Mouse (Mus musculus) liver, embryonic 11.5 days (tissue): ENCODE measurements around the gene Rad23b. TPM values are rescaled to one million over a fixed set of nuclear protein-coding genes. Genes with fewer than 3 reads are reported as not detected.
"Not testable (repeated sequence)": the region's sequence is repeated elsewhere in the genome, so short reads cannot be mapped to it uniquely, and the experiment has no call there.

Experiments used
- ATAC-seq: fragments of 200-750 bp; cut with Nextera tagmentation; replicated peaks from 2 replicates; pipeline ENCODE4 v1.8.0; 2017; ENCODE audit warnings: moderate number of reproducible peaks, mild to moderate bottlenecking, moderate TSS enrichment, moderate library complexity; ENCODE audit not compliant: low FRiP score
- DNase-seq: peaks from one replicate; pipeline ENCODE4 v3.0.0-alpha.2; 2017; ENCODE audit warnings: low spot score
- H3K27ac ChIP-seq: fragments of 300-500 bp; sonication (generic); 2 replicates; pipeline ENCODE4 v1.5.1; 2014; ENCODE audit warnings: mild to moderate bottlenecking, low read depth, low read length, control low read depth
- H3K27me3 ChIP-seq: fragments of 300-500 bp; sonication (generic); replicated peaks from 2 replicates; pipeline ENCODE4 v1.6.1; 2014; ENCODE audit warnings: low read length, mixed read lengths; ENCODE audit not compliant: control insufficient read depth, insufficient read depth
- H3K36me3 ChIP-seq: fragments of 300-500 bp; sonication (generic); 2 replicates; pipeline ENCODE4 v1.6.1; 2014; ENCODE audit warnings: mild to moderate bottlenecking, low read length, moderate library complexity, mixed read lengths; ENCODE audit not compliant: control insufficient read depth, insufficient read depth
- H3K4me1 ChIP-seq: fragments of 300-500 bp; sonication (generic); replicated peaks from 2 replicates; pipeline ENCODE4 v1.6.1; 2014; ENCODE audit warnings: low read length, mixed read lengths; ENCODE audit not compliant: control insufficient read depth, insufficient read depth
- H3K4me2 ChIP-seq: fragments of 300-500 bp; sonication (generic); 2 replicates; pipeline ENCODE4 v1.6.1; 2014; ENCODE audit warnings: mild to moderate bottlenecking, control low read depth, moderate library complexity
- H3K4me3 ChIP-seq: fragments of 300-500 bp; sonication (generic); 2 replicates; pipeline ENCODE4 v1.5.1; 2014; ENCODE audit warnings: low read depth, low read length, control low read depth
- H3K9ac ChIP-seq: fragments of 300-500 bp; sonication (generic); 2 replicates; pipeline ENCODE4 v1.6.1; 2014; ENCODE audit warnings: low read depth, low read length, control low read depth
- H3K9me3 ChIP-seq: fragments of 300-500 bp; sonication (generic); 2 replicates; pipeline ENCODE4 v1.6.1; 2016; ENCODE audit warnings: low read length, inconsistent platforms, mixed read lengths; ENCODE audit not compliant: control insufficient read depth
- WGBS: fragments of 180-500 bp; shearing (Covaris S2); extraction: QIAGEN DNeasy Blood & Tissue Kit; methylation state at CpG from one replicate; pipeline ENCODE4 v1.1.7; 2014; 5-methylcytosine and 5-hydroxymethylcytosine counted together
- polyA plus RNA-seq: library from polyadenylated mRNA; unstranded; fragments of >200 nt; fragmentation: Nextera tagmentation; extraction: Ambion mirVana; gene quantifications from 2 replicates; pipeline ENCODE4 v1.2.1, GENCODE M21; 2014

The Rad23b gene
- polyA plus RNA-seq, 1 experiment from 2014 or later: 67.9 TPM

DNA sequence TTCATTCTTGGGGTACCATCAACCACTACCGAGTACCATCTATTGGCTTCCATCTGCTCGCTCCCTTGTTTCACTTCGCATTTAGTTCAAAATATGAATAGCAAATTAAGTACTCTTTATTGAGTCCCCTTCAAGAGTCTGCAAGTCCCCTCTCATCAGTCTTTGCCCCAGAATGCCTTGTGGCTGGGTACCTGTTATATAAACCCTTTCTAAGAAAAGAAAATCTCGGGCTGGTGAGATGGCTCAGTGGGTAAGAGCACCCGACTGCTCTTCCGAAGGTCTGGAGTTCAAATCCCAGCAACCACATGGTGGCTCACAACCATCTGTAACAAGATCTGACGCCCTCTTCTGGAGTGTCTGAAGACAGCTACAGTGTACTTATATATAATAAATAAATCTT lies 20.9 kb upstream of the Rad23b start:
- ATAC-seq, H3K4me3 ChIP-seq, H3K4me1 ChIP-seq, H3K9me3 ChIP-seq, H3K9ac ChIP-seq, H3K27ac ChIP-seq, DNase-seq, H3K4me2 ChIP-seq, H3K27me3 ChIP-seq, H3K36me3 ChIP-seq: not testable (repeated sequence)
- 91% methylated on average over 6 of the region's 7 CpGs for WGBS

DNA sequence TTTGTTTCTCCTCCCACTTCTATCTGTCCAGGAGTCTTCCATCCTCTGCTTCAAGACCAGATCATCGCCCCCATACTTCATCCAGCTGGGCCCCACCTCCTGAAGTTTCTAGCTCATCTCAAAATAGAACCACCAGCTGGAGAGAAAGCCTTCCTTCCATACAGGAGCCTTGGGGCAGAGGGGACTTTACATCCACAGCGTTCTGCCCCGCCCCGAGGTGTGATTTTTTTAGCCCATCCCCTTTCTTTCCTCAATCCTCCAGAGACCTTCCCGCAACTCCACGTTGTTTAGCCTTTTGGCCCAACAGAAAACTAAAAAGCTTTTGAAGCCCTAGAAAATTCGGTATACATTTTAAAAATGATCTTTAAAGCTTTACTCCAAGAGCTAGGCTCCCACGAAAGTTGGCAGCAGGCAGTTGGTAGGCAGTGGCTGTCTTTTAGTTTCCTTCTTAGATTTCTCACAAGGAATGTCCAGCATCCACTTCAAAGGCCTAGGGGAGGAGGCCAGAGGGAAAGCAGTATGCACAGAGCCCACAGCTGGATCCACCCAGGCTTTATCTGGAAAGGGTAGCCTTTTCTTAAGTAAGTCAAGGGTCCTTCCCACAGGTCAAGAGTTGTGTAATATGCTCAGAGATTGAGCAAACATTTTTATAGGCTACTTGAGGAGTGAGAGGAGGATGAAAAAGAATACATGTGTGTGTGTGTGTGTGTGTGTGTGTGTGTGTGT lies 20.1 kb upstream of the Rad23b start:
- no peaks in the 10 kb centered on the region for H3K27me3 ChIP-seq
- H3K4me3 ChIP-seq: no peak overlapping the region
- no peak overlapping the region for H3K4me2 ChIP-seq
- WGBS: 78% methylated on average over 8 of the region's 8 CpGs
- no peak overlapping the region for H3K9ac ChIP-seq
- no peak for ATAC-seq
- no peaks in the 10 kb centered on the region for H3K4me1 ChIP-seq
- H3K36me3 ChIP-seq: no peaks in the 10 kb centered on the region
- DNase-seq: no peak
- no peaks in the 10 kb centered on the region for H3K9me3 ChIP-seq
- H3K27ac ChIP-seq: no peak overlapping the region

DNA sequence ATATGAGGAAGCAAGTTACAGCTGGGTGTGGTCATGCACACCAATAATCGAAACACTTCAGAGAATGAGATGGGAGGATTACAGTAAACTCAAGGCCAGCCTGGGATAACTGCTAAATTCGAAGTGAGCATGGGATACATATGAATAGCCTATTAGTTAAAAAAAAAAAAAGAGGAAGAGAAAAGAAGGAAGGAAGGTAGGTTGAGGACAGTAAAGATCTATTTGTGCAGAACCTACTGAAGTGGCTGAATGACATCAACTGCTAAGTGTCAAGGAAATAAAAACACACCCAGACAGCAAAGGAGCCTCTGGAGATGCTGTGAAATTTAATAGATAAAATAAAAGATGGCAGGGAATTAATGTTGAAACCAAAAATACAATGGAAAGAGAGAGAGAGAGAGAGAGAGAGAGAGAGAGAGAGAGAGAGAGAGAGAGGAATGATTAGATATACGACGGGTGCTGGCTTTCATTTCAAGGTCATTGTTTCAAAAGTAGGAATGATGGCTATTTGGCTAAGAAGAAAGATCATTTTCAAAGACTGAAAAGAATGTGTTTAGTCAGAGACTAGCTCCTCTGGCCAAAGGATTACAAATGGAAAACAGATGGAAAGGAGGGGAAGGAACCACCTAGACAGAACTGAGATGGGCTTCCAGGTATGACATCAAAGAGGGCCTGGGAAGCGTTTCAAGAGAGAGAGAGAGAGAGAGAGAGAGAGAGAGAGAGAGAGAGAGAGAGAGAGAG lies 14.6 kb upstream of the Rad23b start:
- no peaks in the 10 kb centered on the region for H3K9me3 ChIP-seq
- no peak overlapping the region for H3K4me3 ChIP-seq
- no peak overlapping the region for H3K9ac ChIP-seq
- ATAC-seq: no peak
- no peak overlapping the region for H3K27ac ChIP-seq
- no peaks in the 10 kb centered on the region for H3K36me3 ChIP-seq
- peaks cover 7% of the 10 kb centered on the region for H3K4me1 ChIP-seq
- no peaks in the 10 kb centered on the region for H3K27me3 ChIP-seq
- H3K4me2 ChIP-seq: no peak overlapping the region
- DNase-seq: no peak
- 58% methylated on average over 5 of the region's 5 CpGs for WGBS

DNA sequence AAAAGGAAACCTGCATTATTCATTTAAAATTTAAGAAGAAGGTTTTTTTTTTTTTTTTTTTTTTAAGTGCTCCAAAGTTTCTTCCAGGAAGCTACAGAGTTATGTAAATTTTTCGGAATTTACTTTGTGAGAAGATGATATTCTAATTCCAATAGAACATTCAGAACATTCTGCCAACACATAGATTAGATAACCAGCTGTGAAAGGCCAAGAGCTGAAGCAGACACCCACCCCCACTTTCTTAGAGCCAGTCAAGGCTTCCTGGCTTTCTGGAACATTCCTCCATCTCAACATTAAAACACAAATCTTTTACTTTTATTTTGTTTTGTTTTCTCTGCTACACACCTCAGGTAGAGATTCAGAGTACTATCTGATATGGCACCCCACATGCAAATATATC lies 10.9 kb upstream of the Rad23b start:
- ATAC-seq (no peak; the same call in 1 of the 2 replicates), DNase-seq (no peak)
- H3K9me3 ChIP-seq: no peaks in the 10 kb centered on the region
- no peaks in the 10 kb centered on the region for H3K36me3 ChIP-seq
- no peak overlapping the region for H3K27ac ChIP-seq
- no peak overlapping the region for H3K4me3 ChIP-seq
- H3K4me2 ChIP-seq: no peak overlapping the region
- peaks cover 10% of the 10 kb centered on the region for H3K4me1 ChIP-seq
- no peaks in the 10 kb centered on the region for H3K27me3 ChIP-seq
- H3K9ac ChIP-seq: no peak overlapping the region
- WGBS: 53% methylated on average over 1 of the region's 1 CpGs

DNA sequence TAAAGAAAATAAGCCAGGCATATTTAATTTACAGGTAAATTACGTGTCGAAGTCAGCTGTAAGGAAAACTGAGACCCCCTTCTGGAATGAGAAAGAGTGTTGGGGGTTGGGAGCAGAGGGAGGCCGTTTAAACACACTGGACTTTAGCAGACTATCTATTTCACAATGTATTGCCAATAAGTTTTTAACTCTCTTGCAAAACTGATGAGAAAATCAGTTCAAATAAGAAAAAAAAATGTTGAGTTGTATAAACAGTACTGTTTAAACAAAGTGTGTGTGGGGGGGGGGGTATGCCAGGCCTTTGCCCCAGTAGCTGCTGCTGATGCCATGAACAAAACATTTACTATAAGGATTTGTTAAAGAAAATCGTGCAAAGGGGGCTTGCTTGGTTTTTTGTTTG lies 10.5 kb upstream of the Rad23b start:
- Histone ChIP-seq H3K4me2 (no peak overlapping the region), H3K4me3 (no peak overlapping the region), H3K9me3 (no peaks in the 10 kb centered on the region), H3K4me1 (peaks cover 10% of the 10 kb centered on the region), H3K36me3 (no peaks in the 10 kb centered on the region), H3K27ac (no peak overlapping the region), H3K27me3 (no peaks in the 10 kb centered on the region), H3K9ac (no peak overlapping the region)
- no peak for DNase-seq
- 72% methylated on average over 4 of the region's 4 CpGs for WGBS
- ATAC-seq: no peak

DNA sequence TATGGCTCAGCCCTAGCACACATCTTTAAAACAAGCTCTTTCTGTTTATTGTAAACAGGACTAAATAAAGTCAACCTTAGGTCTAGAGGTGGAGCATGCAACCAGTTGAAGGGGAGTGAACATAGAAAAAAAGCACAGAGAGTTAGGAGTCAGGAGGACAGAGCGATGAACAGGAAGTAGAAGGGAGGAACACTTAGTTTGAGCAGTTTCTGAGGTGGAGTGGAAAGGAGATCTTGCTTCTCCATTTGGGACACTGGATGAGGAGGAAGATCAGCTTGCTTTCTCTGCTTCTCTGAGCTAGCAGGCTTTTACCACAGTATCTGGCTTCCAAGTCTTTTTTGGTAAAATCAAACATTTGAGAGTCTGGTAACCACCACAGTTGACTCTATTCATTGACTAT lies 8.0 kb upstream of the Rad23b start:
- H3K4me1 ChIP-seq: peaks cover 10% of the 10 kb centered on the region
- WGBS: 58% methylated on average over 1 of the region's 1 CpGs
- no peaks in the 10 kb centered on the region for H3K36me3 ChIP-seq
- ATAC-seq (no peak), DNase-seq (no peak)
- H3K9me3 ChIP-seq: no peaks in the 10 kb centered on the region
- no peak overlapping the region for H3K9ac ChIP-seq
- no peaks in the 10 kb centered on the region for H3K27me3 ChIP-seq
- no peak overlapping the region for H3K27ac ChIP-seq
- no peak overlapping the region for H3K4me2 ChIP-seq
- H3K4me3 ChIP-seq: no peak overlapping the region

DNA sequence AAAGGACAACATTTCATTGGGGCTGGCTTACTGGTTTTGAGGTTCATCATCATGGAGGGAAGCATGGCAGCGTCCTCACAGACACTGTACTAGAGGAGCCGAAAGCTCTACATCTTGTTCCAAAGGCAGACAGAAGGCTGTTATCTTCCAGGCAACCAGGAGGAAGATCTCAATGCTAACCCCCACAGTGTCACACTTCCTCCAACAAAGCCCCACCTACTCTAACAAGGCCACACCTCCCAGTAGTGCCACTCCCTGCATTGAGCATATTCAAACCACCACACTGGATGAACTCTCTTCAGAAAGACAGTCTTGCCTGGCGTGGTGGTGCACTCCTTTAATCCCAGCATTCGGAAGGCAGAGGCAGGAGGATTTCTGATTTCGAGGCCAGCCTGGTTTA lies 7.2 kb upstream of the Rad23b start:
- no peak overlapping the region for H3K9ac ChIP-seq
- DNase-seq (no peak), ATAC-seq (peak; percentile 93)
- peak overlapping the region; percentile 26; the same call in 1 of the 2 replicates for H3K4me2 ChIP-seq
- no peak overlapping the region for H3K4me3 ChIP-seq
- 73% methylated on average over 5 of the region's 5 CpGs for WGBS
- no peaks in the 10 kb centered on the region for H3K27me3 ChIP-seq
- peaks cover 10% of the 10 kb centered on the region for H3K4me1 ChIP-seq
- H3K27ac ChIP-seq: 0 out of 2 replicates have a peak overlapping the region, but pooled peaks have one; percentile 33
- H3K36me3 ChIP-seq: no peaks in the 10 kb centered on the region
- H3K9me3 ChIP-seq: no peaks in the 10 kb centered on the region

DNA sequence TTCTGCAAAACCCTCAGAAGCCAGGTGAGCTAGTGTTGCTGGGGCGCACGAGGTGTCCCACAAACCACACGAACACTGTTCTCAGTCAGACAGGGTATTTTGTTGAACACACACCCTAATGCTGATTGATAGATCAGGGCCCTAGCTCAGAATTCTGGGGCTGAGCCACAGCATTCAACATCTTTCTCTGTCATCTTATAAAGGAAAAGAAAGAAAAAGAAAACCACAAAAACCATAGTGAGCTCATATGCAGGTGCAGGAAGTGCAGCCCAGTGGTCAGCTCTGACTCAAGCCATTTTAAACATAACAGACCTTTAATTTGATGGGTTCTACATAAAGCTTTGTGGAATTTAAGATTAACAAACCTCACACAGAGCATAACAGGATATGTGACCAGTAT lies 6.6 kb upstream of the Rad23b start:
- H3K9ac ChIP-seq: no peak overlapping the region
- ATAC-seq (no peak), DNase-seq (no peak)
- no peak overlapping the region for H3K4me3 ChIP-seq
- H3K4me2 ChIP-seq: no peak overlapping the region
- no peak overlapping the region for H3K27ac ChIP-seq
- peaks cover 11% of the 10 kb centered on the region for H3K4me1 ChIP-seq
- no peaks in the 10 kb centered on the region for H3K9me3 ChIP-seq
- WGBS: 85% methylated on average over 3 of the region's 3 CpGs
- H3K36me3 ChIP-seq: no peaks in the 10 kb centered on the region
- H3K27me3 ChIP-seq: no peaks in the 10 kb centered on the region
